Mouse (Mus musculus) naive thymus-derived CD4-positive, alpha-beta T cell, adult 2 months (primary cell): ENCODE data around the gene Hspb2.

Experiments used
- DNase-seq: peaks from one replicate; pipeline ENCODE4 v3.0.0-alpha.2; 2011; ENCODE audit warnings: low read depth

Gene Hspb2

GRCm38 (mm10) chr9:50711337-50711736 lies 40.8 kb downstream of the Hspb2 start:
- DNase-seq, result no peak

GRCm38 (mm10) chr9:50709108-50709507 lies 43.0 kb downstream of the Hspb2 start:
- DNase-seq, result no peak

GRCm38 (mm10) chr9:50704907-50705306 lies 47.2 kb downstream of the Hspb2 start:
- DNase-seq, result no peak
